Mouse (Mus musculus) thymus, postnatal 4 days (tissue): ENCODE measurements at regions not wholly inside any gene's neighbourhood (a gene's known extent, or its start where the extent isn't known, plus 50 kb on each side); places are given as distances from the start of the nearest gene placed in this dataset.

Experiments
- DNase-seq: peaks from one replicate; pipeline ENCODE4 v3.0.0; 2021

DNA sequence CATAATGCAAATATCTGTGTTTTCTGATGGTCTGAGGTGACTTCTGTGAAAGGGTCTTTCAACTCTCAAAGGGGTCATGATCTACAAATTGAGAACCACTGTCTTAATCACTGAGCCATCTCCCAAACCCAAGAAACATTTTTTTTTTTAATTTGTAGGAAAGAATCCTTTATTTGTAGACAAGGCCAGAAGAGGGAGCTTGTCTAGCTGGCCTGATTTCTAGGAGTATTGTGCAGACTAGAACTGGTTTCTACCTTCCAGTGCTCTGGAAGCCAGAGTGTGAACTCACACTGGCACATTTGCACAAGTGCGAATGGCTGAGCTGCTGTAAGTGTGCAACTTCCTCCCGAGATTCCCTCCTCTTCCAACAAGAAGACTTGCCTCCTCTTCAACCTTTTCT lies 148.1 kb upstream of the Ncam1 start:
- no peak for DNase-seq

DNA sequence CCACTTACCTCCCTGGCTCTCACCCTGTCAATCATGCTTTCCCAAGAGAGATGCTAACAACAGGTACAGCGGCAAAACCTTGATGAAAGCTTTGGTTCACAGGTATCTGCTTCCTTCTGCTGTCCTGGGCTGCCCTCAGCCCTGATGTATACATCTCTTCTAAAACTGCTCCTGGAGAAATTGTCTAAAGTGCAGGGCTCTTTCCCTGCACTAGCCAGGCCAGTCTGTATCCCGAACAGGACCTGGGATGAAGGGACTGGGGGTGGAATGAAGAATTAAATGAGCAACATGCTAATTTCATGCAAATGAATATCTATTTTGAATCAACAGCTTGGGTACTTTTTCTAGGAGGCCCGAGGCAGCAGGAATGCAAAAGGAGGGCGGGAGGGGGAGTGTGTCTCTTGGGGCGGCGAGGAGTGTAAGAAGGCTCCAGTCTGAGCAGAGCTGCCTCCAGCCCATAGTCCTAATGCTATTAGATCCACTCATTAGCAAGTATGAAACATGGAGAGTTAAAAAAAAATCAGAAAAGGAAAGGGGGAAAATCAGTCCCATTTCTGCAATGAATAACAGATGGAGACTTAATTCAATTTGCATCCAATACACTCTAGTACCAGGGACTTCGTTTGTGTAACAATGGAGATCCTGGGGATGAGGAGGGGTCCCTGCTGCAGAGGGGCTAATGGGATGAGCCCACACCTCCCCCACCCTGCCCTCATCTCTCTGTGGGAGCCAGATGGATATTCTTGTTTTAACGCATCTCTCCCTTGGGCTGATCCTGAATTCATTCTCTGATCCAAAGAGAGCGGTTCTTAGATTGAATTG lies 137.0 kb upstream of the Ncam1 start:
- DNase-seq: no peak

DNA sequence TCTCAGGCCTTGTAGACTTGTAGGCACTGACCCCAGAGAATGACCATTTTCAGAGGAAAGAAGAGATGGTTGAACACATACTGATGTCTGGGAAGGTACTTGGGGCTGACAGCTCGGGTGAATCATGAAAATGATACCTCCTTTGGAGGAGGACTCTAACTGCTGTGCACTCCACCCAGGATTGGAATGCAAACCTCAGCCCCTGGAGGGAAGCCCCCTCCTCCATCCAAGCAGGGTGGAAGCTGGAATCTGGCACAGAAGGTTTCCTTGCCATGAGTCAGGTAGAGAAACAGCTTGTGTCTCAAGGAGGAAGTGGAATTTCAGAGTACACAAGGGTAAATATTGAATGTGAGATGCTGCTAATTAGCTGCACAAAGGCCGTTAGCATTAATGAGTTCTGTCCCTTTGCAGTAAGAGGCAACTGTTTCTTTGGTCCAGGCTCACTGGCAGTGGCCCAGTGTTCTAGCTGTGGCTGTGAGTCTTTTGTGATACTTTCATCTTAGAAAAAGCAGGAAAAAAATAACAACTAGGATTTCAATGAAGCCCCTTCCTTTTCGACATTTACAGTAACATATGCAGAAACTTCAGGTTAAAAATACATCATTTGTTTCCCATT lies 129.4 kb upstream of the Ncam1 start:
- no peak for DNase-seq

DNA sequence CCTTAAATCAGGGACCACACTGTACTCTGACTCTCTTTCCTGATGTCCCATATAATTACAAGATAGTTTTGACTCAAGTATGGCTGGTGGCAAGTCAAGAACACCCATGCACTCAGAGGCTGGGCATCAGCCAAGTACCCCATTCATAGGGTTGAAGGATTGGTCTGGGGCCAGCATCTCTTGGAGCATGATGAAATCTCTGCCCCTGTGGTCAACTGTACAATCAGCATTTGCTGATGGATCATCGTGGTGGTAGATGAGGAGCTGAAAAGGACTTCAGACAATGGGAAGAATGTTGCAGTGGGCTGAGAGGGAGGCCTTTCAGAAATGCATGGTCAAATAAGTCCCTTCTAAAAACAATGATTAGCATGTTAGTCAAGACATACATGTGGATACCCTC lies 128.6 kb upstream of the Ncam1 start:
- DNase-seq: no peak

DNA sequence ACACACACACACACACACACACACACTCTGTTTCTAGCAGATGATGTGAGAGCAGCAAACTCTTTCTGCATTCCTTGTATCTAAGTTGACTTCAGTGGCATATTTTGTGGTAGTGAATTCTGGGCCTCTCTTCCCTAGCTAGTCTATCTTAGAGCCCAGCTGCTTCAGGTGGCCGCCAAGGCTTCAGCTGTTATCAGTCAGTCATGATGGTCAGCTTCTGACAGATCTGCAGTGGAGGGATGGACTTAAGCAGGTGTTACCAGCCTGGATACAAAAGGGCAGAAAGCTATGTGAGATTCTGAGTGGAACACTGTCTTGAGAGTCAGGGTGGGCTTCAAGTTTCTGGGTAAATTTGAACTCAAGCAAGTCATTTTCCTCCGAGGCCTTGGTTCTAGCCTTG lies 127.1 kb upstream of the Ncam1 start:
- no peak for DNase-seq

DNA sequence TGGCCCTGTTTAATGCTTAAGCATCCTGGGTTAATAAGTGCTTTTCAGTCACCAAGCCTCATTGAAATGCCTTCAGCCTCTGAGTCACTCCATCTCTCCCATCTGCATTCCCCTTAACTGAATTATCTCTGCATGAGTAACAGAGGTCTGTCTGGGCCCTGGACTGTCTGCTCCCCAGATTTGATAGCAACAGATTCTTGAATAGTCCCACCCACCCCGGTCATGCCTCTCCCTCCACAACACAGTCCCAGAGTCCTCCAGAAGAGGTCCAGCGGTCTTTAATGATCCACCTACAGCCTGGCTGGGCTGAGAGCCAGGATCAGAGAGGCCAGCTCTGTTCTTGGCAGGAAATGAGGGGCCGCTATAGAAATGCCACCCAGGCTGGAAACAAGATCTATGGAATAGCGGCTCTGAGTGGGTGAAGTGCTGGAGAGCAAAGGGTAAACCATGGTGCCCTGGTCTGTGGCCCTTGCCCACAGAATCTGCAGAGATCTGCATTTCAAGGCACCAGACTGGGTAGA lies 125.3 kb upstream of the Ncam1 start:
- no peak for DNase-seq

DNA sequence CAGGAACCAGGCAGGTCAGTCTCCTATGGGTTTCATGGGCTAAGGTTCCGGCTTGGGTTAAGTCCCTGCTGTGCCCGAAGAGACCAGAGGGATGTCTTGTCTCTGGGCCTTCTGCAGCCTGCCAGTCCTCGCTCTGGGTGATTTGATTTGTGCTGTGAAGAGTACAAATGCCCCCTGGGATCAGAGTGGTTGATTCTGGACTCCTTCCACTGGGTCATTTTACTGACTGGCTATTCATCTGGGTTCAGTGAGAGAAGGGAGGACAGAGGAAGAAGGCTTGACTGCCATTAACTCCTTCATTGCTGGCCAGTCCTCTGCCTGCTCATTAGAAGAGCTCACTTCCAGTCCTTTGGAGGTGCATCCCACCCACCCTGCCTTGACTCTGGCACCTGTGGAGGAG lies 124.0 kb upstream of the Ncam1 start:
- DNase-seq: no peak

DNA sequence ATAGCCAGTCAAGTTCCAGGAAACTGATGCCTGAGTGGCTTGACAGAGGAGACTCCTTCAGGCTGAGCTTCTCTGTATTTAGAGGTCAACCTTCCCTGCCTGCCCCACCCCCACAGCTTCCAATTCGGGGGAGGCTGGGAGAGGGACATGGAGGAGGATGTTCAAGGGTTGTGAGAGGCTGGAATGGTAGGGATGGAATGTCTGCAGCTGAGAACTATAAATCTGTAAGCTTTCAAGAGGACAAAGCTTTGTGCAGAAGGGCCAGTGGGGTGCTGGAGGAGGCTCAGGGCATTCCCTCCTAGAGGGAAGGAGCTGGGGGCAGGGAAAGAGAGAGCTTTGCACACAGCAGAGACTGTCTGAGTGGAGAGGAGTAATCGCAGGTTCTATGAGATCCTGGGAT lies 123.4 kb upstream of the Ncam1 start:
- DNase-seq: no peak

DNA sequence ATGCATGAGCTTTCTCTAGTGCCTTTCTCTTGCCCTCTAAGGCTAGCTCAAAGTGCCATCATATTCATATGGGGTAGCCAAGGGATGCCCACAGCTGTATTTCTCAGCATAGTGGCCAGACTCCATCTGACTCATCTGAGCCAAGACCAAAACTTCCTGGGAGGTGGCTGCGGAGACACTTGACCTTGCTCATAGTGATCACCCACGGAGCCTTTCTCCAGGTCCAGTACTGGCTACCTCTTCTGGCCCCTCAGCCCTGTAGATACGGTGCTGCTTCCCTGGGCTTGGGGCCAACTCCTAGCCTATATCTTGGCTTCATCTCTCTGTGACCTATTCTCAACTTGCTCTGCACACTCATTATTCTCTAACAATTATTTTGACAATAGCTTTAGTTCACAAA lies 122.6 kb upstream of the Ncam1 start:
- no peak for DNase-seq

DNA sequence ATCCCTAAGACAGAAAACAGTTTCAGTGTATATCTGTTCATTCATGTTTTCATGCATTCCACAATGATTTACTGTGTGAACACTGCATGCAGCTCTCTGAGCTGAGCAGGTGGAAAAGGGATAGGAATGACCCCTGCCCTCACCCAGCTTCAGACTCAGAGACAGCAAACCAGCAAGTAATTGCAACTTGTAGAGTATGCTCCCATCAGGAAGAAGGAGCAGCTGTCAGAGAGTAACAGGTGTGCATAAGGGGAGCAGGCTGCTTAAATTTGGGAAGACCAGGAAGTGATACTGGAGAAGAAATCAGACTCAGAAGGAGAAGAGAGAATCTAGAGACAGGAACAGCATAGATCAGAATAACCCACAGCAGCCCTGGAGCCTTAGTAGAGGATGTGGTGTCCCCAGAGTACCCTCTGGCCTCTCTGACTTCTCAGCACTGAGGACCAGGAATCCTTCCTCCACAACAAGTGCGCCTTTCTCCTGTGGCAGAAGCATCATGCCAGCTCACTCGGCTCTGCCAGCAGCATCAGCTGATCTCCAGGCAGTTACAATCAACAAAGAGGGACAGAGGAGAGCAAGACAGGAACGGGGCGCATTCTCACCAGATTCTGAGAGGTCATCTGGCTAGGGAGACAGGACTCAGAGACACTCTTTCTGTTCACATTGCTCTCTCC lies 116.5 kb upstream of the Ncam1 start:
- DNase-seq: no peak

DNA sequence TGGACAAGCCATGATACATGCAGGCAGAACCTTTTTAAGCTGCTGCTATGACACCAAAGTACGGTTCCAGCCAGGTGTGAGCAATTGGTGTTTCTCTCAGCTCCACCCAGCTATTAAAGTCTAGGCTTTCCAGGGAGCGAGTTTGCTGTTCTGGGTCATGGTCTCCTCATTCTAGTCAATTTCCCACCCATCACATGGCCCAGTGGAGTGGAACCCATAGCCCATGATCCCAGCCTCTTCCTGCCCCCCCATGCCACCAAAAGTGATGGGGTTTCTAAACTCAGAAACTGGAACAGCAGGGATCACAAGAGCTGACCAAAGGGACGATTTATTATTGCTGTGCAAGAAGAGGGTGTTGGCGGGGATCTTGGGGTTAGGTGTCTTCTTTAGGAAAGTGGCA lies 115.0 kb upstream of the Ncam1 start:
- no peak for DNase-seq

DNA sequence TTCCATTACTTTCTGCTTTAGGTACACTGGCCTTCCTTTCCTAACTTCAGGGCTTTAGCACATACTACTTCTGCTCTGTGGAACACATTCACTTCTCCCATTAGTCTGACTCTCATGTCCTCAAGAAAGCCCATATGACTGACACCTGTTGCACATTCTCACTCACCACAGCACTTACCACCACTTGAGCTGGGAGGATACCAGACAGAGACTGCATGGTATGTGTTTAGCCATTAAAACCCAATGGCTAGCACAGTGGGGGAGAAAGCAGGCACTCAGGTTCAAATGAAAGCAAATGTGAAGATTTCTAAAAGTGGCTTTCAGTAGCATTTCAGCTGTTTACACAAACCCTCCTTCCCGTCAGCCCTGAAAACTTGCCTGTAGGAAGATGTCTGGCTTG lies 113.6 kb upstream of the Ncam1 start:
- no peak for DNase-seq

DNA sequence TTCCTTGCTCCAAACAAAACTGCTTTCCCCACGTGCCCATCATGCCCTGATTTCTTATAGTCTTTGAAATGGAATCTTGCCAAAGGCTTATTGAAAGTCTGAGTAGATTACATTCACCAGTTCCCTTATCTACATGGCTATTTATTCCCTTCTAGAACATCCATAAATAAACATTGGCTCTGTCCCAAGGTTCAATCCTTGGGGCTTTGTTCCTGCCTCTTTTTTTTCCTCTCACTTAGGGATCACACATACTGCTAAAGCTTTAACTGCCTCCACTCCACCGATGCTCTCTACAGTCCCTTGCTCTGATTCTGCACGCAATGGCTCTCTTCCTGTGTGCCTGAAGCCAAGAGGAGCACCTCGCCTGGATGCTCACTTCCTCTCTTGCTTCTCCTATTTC lies 107.6 kb upstream of the Ncam1 start:
- DNase-seq: no peak

DNA sequence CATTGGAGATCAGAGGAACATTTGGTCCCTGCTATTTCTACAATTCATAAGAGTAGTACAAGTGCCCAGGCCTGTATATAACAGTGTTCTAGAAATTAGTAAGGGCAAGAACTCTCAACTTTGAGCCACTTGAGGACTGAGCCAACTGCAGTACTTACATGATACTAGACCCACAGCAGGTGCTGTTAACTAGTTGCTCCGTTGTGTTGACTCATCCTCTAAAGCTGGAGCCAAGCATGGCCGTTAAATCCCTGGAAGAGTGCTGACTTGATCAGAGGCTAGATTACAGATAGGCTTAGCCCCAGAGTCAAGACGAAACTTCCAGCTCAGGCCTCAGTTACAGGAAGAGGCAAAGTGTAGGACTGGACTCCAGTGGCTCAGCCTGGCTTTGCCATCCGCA lies 107.0 kb upstream of the Ncam1 start:
- no peak for DNase-seq

DNA sequence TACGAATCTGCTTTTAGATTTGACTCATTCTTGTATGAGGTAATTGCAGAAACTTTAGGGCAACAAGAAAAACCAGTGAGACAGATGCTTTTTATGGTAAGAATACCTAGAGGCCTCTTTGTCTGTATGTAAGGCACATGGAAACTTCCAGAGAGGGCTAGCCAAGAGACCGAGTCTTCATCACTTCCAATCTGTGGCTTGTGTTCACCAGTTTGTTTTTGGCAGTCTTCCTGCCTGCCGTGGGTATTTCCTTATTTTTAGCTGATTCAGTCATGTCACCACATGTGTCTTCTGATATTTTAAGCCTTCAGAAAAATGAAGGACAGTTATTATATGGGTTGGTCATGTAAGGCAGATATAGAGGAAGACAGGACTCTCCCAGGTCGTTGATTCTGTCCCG lies 100.2 kb upstream of the Ncam1 start:
- no peak for DNase-seq

DNA sequence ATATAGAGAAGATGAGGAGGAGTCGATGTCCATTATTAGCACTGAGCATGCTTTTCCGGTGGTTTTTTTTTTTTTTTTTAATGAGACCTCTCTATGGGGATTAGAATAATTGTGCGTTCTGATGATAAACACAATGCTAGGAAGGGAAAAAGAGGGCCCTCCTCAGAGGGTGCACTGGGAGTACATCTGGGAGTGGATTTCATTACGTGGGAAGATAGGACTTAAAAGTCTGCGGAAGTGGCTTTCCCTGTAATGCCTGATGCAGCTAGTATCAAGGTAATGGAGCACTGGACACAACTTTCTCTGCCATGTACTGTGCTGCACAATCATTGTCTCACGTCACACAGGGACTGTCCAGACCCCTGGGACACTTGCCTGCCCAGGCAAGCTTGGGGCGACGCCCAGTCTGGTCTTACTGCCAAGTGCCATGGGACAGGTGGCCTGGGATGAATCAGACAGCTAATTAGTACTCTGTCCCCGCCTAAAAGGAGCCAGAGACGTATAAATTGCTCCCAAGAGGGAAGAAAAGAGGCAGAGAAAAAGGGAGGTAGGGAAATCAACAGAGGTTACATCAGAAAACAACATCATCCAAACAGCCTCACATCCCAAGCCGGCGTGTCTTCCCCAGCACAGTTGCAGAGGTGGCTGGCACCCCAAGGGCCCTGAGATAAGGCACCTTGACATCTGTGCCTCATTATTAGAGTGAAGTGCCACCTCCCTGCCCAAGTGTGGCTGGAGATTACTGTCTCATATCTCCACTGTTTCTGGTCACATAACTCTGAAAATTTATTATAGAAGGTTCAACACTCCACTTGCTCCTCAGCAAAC lies 86.0 kb upstream of the Ncam1 start:
- DNase-seq: no peak

DNA sequence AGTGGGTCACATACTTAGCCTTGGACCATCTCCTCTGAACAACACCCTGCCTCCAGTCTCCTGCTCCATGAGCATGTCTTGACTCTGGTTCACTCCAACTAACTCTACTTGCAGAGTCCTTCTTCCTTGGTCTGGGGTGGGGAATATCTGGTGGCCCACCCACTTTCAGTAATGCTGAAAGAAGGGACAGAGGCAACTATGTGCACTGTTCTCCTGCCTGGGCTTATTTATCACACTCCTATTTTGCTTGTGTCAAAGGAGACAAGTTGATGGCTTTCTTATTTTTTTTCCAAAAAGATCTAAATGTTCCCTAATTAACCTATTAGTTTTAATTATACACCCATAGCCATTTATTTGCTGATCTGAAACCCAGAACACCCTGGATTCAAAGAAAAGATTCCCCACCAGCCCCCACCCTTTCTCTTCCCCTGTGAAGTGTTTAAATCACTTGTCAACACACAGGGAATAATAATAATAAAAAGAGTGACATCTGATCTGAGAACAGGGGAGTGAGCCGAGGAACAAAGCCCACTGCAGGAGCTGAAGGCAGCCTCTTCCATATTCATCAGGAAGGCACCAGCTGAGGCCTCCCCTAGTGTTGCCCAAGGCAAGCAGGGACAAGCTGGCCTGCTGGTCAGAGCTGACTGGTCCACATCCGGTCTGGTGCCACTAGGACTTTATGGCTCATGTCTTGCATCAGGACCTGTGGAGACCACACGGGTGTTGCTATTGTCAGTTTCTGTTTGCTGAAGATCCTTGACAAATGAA lies 80.8 kb upstream of the Ncam1 start:
- no peak for DNase-seq

DNA sequence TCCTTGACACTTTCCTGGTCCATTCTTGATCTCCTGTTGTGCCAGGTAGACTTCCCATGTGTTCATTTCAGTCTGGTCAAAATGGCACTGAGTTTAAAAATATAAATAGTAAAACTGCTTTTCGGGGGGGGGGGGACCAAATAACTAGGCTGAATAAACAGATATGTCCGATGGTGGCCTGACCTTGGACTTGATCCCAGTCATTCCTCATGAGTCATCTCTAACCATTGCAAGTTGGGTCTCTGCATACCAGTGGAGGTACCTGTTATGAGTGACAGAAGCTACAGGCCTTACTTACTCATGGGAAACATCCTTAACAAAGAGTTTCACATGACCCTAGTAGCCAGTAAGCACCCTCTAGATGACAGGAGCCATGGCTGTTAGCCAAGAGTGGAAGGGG lies 76.2 kb upstream of the Ncam1 start:
- no peak for DNase-seq

DNA sequence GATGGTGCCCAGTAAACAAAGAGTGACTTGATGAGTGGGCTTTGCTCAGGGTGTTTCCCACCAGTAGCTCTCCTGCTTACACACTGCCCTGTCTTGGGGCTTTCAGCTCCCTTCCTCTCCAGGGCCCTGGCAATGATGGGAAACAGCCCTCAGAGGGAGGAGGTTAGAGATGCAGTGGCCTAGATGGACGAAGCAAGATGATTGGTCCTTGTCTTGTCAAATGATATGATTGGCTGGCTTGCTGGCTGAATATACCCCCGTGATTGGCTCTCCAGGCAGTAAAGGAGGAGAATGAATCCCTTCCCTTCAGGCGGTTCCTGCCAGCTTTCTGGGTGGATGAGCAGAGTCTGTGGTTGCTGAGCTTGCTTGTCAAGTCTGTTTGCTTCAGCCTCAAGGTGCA lies 74.8 kb upstream of the Ncam1 start:
- DNase-seq: no peak

DNA sequence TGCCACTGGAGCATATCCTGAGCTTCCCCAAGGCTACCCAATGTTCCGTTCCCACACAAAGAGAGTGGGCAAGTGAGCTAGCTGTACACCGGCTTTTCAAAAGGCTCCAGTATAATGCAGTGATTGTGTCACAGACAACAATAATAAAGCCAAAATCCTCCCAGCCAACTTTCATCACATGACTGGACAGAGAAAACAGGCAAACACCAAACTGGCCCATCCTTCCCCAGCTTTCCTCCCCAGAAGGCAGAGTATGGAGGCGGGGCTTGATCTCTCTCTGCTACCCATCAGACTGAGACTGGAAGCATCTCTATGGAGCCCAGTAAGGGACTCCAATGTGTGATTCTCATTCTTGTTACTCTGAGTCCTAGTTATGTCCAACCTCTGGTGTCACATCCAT lies 52.8 kb upstream of the Ncam1 start:
- DNase-seq: no peak

DNA sequence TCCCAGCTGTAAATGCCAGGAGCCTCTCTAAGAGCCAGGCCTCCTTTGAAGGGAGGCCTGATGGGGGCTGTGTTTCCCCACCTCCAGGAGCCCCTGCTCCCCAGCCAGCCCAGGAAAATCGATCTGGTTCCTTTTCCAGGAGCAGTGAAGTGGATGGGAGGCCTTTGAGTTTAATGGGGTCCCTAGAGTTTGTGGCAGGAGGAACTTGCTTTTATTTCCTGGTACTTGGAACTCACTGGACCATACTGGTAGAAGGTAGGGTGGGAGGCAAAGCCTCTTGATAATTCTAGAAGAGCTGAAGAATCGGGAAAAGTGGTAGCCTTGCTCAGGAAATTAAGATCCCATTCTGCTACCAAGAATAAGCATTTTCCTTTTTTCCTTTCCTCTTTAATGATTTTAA lies 50.7 kb upstream of the Ncam1 start:
- DNase-seq: no peak

DNA sequence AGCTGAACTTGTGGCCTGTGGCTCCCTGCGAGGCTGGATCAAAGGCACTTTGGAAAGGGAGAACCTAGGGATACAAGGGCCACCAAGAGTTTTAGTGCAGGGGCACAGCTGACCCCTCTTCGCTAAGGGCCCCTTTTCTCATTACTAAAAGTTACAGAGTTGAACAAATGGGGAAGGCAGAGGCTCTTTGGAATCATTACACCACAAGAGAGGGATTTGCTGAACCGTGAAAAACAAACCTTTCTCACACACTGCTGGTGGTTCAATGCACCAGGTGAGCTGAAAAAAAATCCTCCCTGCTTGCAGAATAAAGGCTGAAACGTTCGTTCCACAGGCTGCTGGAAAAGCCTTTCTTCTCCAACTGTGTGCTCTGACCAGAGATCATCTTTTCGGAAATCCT lies 50.2 kb upstream of the Ncam1 start:
- no peak for DNase-seq
